Comparison of ENCODE assay signal across 8 mouse cellular contexts in the genomic region with DNA sequence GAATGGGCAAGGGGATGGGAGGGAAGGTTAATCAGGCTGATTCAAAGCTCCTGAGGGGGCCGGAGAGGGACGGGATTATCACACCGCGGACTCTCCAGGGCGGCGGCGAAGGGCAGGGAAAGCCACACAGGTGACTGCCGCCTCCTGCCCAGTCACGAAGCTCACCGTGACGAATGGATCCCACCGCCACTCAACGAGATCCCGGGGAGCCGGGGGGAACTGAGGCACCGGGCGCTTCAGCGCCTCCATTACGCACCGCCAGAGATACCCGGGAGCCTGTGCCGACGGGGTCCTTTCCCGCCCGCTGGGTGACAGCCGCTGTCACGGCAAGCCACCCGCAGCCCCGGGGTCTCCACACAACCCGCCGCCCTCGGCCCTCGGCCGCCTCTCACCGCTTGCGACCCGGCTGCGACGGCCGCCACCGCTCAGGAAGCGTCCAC. TPM values are rescaled to one million over a fixed set of nuclear protein-coding genes. Genes with fewer than 3 reads are reported as not detected.
DNase-seq lines count a peak whose midpoint lies in the region; ATAC-seq and TF ChIP-seq lines count a peak whose summit lies in the region.

No protein-coding gene starts in this region.

- ATAC-seq in kidney, embryonic 14.5 days (ENCODE audit: low FRiP score, low TSS enrichment) = no peak
- ATAC-seq in hindbrain, embryonic 16.5 days = peak; percentile 70; the same call in 1 of the 2 replicates

- in situ Hi-C loops in ES-E14 (cut with MboI; ENCODE audit: low sequenced_read_pairs in 2 of 2, unreplicated experiment in 2 of 2) = no loop called here

- intact Hi-C loops in gastrocnemius, postnatal 36 days (cut with DNase I) = no loop called here
- intact Hi-C loops in left cerebral cortex, postnatal 36 days (cut with DNase I) = loop anchor here (1.0 kb wide), 1 partner anchor 34 kb away; the partner anchor contains the start of gene Paxbp1

- under 1% methylated on average over 28 of the region's 42 CpGs for WGBS in kidney, embryonic 14.5 days
- under 1% methylated on average over 34 of the region's 42 CpGs for WGBS in hindbrain, embryonic 16.5 days
- 0% methylated on average over 40 of the region's 42 CpGs for WGBS in midbrain, embryonic 10.5 days

- H3K27ac ChIP-seq in kidney, embryonic 14.5 days (ENCODE audit: low read depth, low read length) = peak overlapping the region; percentile 62
- no peak overlapping the region for H3K27ac ChIP-seq in ES-E14 (ENCODE audit: insufficient read depth, low read depth, low read length, poor library complexity, severe bottlenecking)
- H3K27ac ChIP-seq in cortical plate, adult 2 months (ENCODE audit: insufficient read depth, low read length) = peak overlapping the region; percentile 93
- peak overlapping the region; percentile 98 for H3K27ac ChIP-seq in hindbrain, embryonic 16.5 days (ENCODE audit: low read depth, low read length)
- H3K27ac ChIP-seq in midbrain, embryonic 10.5 days (replicated peaks) = peak overlapping the region; percentile 90

- no peaks in the 10 kb centered on the region for H3K27me3 ChIP-seq in kidney, embryonic 14.5 days (ENCODE audit: control insufficient read depth, insufficient read depth, low read length)
- no peaks in the 10 kb centered on the region for H3K27me3 ChIP-seq in hindbrain, embryonic 16.5 days (replicated peaks; ENCODE audit: control insufficient read depth, insufficient read depth, low read length)
- no peaks in the 10 kb centered on the region for H3K27me3 ChIP-seq in midbrain, embryonic 10.5 days (ENCODE audit: low read depth, poor library complexity, severe bottlenecking)

- H3K4me1 ChIP-seq in kidney, embryonic 14.5 days (ENCODE audit: control insufficient read depth, insufficient read depth, low read length) = peaks cover 7% of the 10 kb centered on the region; the same call in 1 of the 2 replicates
- no peaks in the 10 kb centered on the region for H3K4me1 ChIP-seq in ES-E14 (ENCODE audit: control insufficient read depth in 2 of 2, insufficient read depth in 2 of 2, low read length in 2 of 2, poor library complexity in 1 of 2)
- peaks cover 7% of the 10 kb centered on the region for H3K4me1 ChIP-seq in cortical plate, adult 2 months (ENCODE audit: control insufficient read depth, insufficient read depth, low read length)
- H3K4me1 ChIP-seq in hindbrain, embryonic 16.5 days (ENCODE audit: control insufficient read depth, insufficient read depth, low read depth, low read length) = peaks cover 19% of the 10 kb centered on the region
- peaks cover 21% of the 10 kb centered on the region for H3K4me1 ChIP-seq in midbrain, embryonic 10.5 days

- H3K4me2 ChIP-seq in kidney, embryonic 14.5 days (replicated peaks; ENCODE audit: low read depth, low read length) = peak overlapping the region; percentile 89
- peak overlapping the region; percentile 77 for H3K4me2 ChIP-seq in hindbrain, embryonic 16.5 days (ENCODE audit: low read length)

- H3K9me3 ChIP-seq in kidney, embryonic 14.5 days (ENCODE audit: control insufficient read depth, low read length) = no peaks in the 10 kb centered on the region
- H3K9me3 ChIP-seq in ES-E14 (ENCODE audit: control insufficient read depth, insufficient read depth, low read depth, low read length) = no peaks in the 10 kb centered on the region
- H3K9me3 ChIP-seq in hindbrain, embryonic 16.5 days (ENCODE audit: control insufficient read depth, low read length) = no peaks in the 10 kb centered on the region
- H3K9me3 ChIP-seq in midbrain, embryonic 10.5 days (replicated peaks) = no peaks in the 10 kb centered on the region

- TF ChIP-seq CTCF in cortical plate, adult 2 months (IDR thresholded peaks at IDR 0.05; ENCODE audit: extremely low read depth, insufficient read depth, low read length) = no peak

- DNase-seq in kidney, adult 9 months = no peak
- no peak for DNase-seq in ES-E14 (ENCODE audit: low read depth, low spot score)
- DNase-seq in midbrain, embryonic 10.5 days (ENCODE audit: low spot score) = no peak
- DNase-seq in gastrocnemius, postnatal 36 days = no peak
- DNase-seq in left cerebral cortex, postnatal 36 days (ENCODE audit: low spot score in 2 of 2) = no peak

- peak overlapping the region; percentile 88 for H3K4me3 ChIP-seq in kidney, embryonic 14.5 days (ENCODE audit: low read length)
- peak overlapping the region; percentile 79 to 91 for H3K4me3 ChIP-seq in ES-E14 (ENCODE audit: insufficient read depth in 1 of 2, low read depth in 1 of 2, low read length in 2 of 2, poor library complexity in 1 of 2, severe bottlenecking in 1 of 2)
- peak overlapping the region; percentile 49 for H3K4me3 ChIP-seq in cortical plate, adult 2 months (ENCODE audit: insufficient read depth, low read length)
- peak overlapping the region; percentile 97 for H3K4me3 ChIP-seq in hindbrain, embryonic 16.5 days (ENCODE audit: low read length)
- H3K4me3 ChIP-seq in midbrain, embryonic 10.5 days = peak overlapping the region; percentile 88

- TF ChIP-seq POLR2A in cortical plate, adult 2 months (IDR thresholded peaks at IDR 0.05; ENCODE audit: extremely low read depth, insufficient read depth, low read length) = no peak

- peaks cover 23% of the 10 kb centered on the region for H3K36me3 ChIP-seq in kidney, embryonic 14.5 days (ENCODE audit: control insufficient read depth, insufficient read depth, low read length)
- peaks cover 5% of the 10 kb centered on the region for H3K36me3 ChIP-seq in ES-E14 (ENCODE audit: control insufficient read depth, insufficient read depth, low read length, poor library complexity, severe bottlenecking)
- peaks cover 10% of the 10 kb centered on the region for H3K36me3 ChIP-seq in hindbrain, embryonic 16.5 days (ENCODE audit: control insufficient read depth, insufficient read depth, low read length)
- peaks cover 25% of the 10 kb centered on the region for H3K36me3 ChIP-seq in midbrain, embryonic 10.5 days

- peak overlapping the region; percentile 83 for H3K9ac ChIP-seq in kidney, embryonic 14.5 days (ENCODE audit: low read depth, low read length)
- peak overlapping the region; percentile 78 for H3K9ac ChIP-seq in ES-E14 (ENCODE audit: insufficient read depth, low read depth, low read length, poor library complexity, severe bottlenecking)
- peak overlapping the region; percentile 97 for H3K9ac ChIP-seq in hindbrain, embryonic 16.5 days (ENCODE audit: low read depth, low read length)

TF ChIP-seq in ES-E14, 5 proteins besides CTCF, POLR2A, EP300 and RAD21:
- TF ChIP-seq HCFC1 (IDR thresholded peaks at IDR 0.05; ENCODE audit: borderline replicate concordance, insufficient read depth, low read length) (no peak), MAFK (IDR thresholded peaks at IDR 0.05; ENCODE audit: insufficient read depth, low read depth, low read length) (no peak), ZNF384 (IDR thresholded peaks at IDR 0.05; ENCODE audit: low read depth, low read length) (no peak), CHD2 (IDR thresholded peaks at IDR 0.05; ENCODE audit: low read depth, low read length) (no peak), ZC3H11A (IDR thresholded peaks at IDR 0.05; ENCODE audit: borderline replicate concordance, low read depth, low read length) (no peak)

RNA-seq across cellular contexts. Expression of gene Synj1, which starts 0.5 kb away (rescaled TPM):
- 10.8 and 15.5 TPM in 2 replicates for polyA plus RNA-seq in kidney, embryonic 14.5 days (2014; fragmentation: Nextera tagmentation; extraction: Ambion mirVana)
- 8.0 and 8.9 TPM in 2 replicates for total RNA-seq in ES-E14 (2012; rRNA removed)
- polyA plus RNA-seq in cortical plate, adult 2 months (2012; rRNA removed) = 157 and 161 TPM in 2 replicates
- 48.6 and 50.3 TPM in 2 replicates for polyA plus RNA-seq in hindbrain, embryonic 16.5 days (2015; fragmentation: Nextera tagmentation; extraction: Ambion mirVana)
- polyA plus RNA-seq in midbrain, embryonic 10.5 days (2016; fragmentation: Nextera tagmentation; extraction: Ambion mirVana) = 14.8 and 18.1 TPM in 2 replicates
- total RNA-seq in gastrocnemius, postnatal 36 days (2021) = 10 to 100 TPM; 11.2 to 11.5 TPM
- total RNA-seq in left cerebral cortex, postnatal 36 days (2021) = 100 to 1,000 TPM; 344 to 352 TPM

RNA-seq across cellular contexts. Expression of gene Paxbp1, which starts 33.7 kb away (rescaled TPM):
- polyA plus RNA-seq in kidney, embryonic 14.5 days (2014; fragmentation: Nextera tagmentation; extraction: Ambion mirVana) = 46.9 and 75.6 TPM in 2 replicates
- 54.7 and 57.9 TPM in 2 replicates for total RNA-seq in ES-E14 (2012; rRNA removed)
- polyA plus RNA-seq in cortical plate, adult 2 months (2012; rRNA removed) = 81.5 and 92.3 TPM in 2 replicates
- polyA plus RNA-seq in hindbrain, embryonic 16.5 days (2015; fragmentation: Nextera tagmentation; extraction: Ambion mirVana) = 48.8 and 60.2 TPM in 2 replicates
- 60.9 and 75.3 TPM in 2 replicates for polyA plus RNA-seq in midbrain, embryonic 10.5 days (2016; fragmentation: Nextera tagmentation; extraction: Ambion mirVana)
- 10 to 100 TPM in 1 of 2 experiments, 1 to 10 TPM in 1; 8.5 to 11.5 TPM for total RNA-seq in gastrocnemius, postnatal 36 days (2021)
- total RNA-seq in left cerebral cortex, postnatal 36 days (2021) = 10 to 100 TPM; 39.7 to 74.0 TPM
